ENCODE assay signal across 14 mouse cellular contexts in the genomic region with DNA sequence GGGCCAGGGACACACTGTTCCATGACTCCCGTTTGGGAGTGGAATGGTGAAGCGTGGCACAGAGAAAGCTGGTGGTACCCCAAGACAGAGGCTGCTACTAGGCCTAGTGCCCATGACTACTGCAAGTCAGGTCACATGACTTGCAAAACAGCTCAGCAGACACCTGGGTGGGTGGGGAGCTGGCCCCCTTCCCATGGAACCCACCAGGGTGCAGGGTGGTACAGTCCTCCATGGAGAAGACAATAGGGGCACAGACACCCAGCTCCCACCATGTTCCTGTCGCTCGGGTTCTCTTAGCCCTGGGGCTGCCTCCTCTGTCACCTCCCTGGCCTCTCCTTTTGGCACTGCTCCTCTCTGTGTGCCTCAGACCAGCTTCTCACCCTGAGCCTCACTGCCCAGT. TPM values are rescaled to one million over a fixed set of nuclear protein-coding genes. Genes with fewer than 3 reads are reported as not detected.
DNase-seq lines count a peak whose midpoint lies in the region; ATAC-seq and TF ChIP-seq lines count a peak whose summit lies in the region.
"Had no signal": no experiment of that assay in that cellular context is flagged by ENCODE, and none has a peak within 500 bp of the region (broad histone marks: within the 10 kb centered on the region; RNA-seq: fewer than 3 reads in every experiment).

No protein-coding gene starts in this region.

- no peaks in the 10 kb centered on the region for H3K27me3 ChIP-seq in forebrain, postnatal 0 days (ENCODE audit: insufficient read depth, low read length)
- H3K27me3 ChIP-seq in forebrain, embryonic 15.5 days: peaks cover 4% of the 10 kb centered on the region; the same call in 1 of the 2 replicates
- H3K27me3 ChIP-seq in limb, embryonic 12.5 days: peaks cover 35% of the 10 kb centered on the region
- 0 out of 2 replicates have a peak, but pooled peaks cover 13% of the 10 kb centered on the region for H3K27me3 ChIP-seq in intestine, embryonic 15.5 days (replicated peaks)

- H3K36me3 ChIP-seq in forebrain, postnatal 0 days (ENCODE audit: insufficient read depth): peaks cover 15% of the 10 kb centered on the region
- H3K36me3 ChIP-seq in forebrain, embryonic 15.5 days: peaks cover 3% of the 10 kb centered on the region; the same call in 1 of the 2 replicates
- no peaks in the 10 kb centered on the region for H3K36me3 ChIP-seq in limb, embryonic 12.5 days
- no peaks in the 10 kb centered on the region for H3K36me3 ChIP-seq in intestine, embryonic 15.5 days
- H3K36me3 ChIP-seq: lung, embryonic 15.5 days had no signal

- no peaks in the 10 kb centered on the region for H3K9me3 ChIP-seq in forebrain, postnatal 0 days (ENCODE audit: low read length)
- no peaks in the 10 kb centered on the region for H3K9me3 ChIP-seq in forebrain, embryonic 15.5 days
- H3K9me3 ChIP-seq in limb, embryonic 12.5 days: no peaks in the 10 kb centered on the region
- H3K9me3 ChIP-seq in intestine, embryonic 15.5 days: no peaks in the 10 kb centered on the region
- H3K9me3 ChIP-seq: lung, embryonic 15.5 days; megakaryocyte, embryonic 14.5 days had no signal

- no peak for TF ChIP-seq POLR2A in cortical plate, adult 2 months (IDR thresholded peaks at IDR 0.05; ENCODE audit: extremely low read depth, insufficient read depth, low read length)

- TF ChIP-seq CTCF in forebrain, postnatal 0 days (IDR thresholded peaks at IDR 0.05; ENCODE audit: low read depth): no peak
- TF ChIP-seq CTCF in left cerebral cortex, adult 2 months (IDR thresholded peaks at IDR 0.05): no peak
- no peak for TF ChIP-seq CTCF in cortical plate, adult 2 months (IDR thresholded peaks at IDR 0.05; ENCODE audit: extremely low read depth, insufficient read depth, low read length)

- H3K4me2 ChIP-seq in forebrain, postnatal 0 days (ENCODE audit: low read depth): 0 out of 2 replicates have a peak overlapping the region, but pooled peaks have one; percentile 90
- no peak overlapping the region for H3K4me2 ChIP-seq in forebrain, embryonic 15.5 days (replicated peaks)
- peak overlapping the region; percentile 96; the same call in 1 of the 2 replicates for H3K4me2 ChIP-seq in limb, embryonic 12.5 days
- no peak overlapping the region for H3K4me2 ChIP-seq in intestine, embryonic 15.5 days (replicated peaks)

- ATAC-seq in forebrain, postnatal 0 days: no peak
- ATAC-seq in forebrain, embryonic 15.5 days (replicated peaks): no peak
- ATAC-seq in limb, embryonic 12.5 days (ENCODE audit: insufficient number of reproducible peaks, insufficient read depth, low FRiP score, low TSS enrichment, low read depth): no peak
- no peak for ATAC-seq in intestine, embryonic 15.5 days

- intact Hi-C loops in left cerebral cortex, adult 2 months (cut with DNase I): no loop called here
- intact Hi-C loops in left cerebral cortex, postnatal 25 days (cut with DNase I): no loop called here

- H3K27ac ChIP-seq in forebrain, postnatal 0 days (ENCODE audit: low read depth, low read length): no peak overlapping the region
- H3K27ac ChIP-seq in forebrain, embryonic 15.5 days (replicated peaks): no peak overlapping the region
- H3K27ac ChIP-seq in left cerebral cortex, adult 2 months: peak overlapping the region; percentile 92
- no peak overlapping the region for H3K27ac ChIP-seq in cortical plate, adult 2 months (ENCODE audit: insufficient read depth, low read length)
- H3K27ac ChIP-seq in limb, embryonic 12.5 days: no peak overlapping the region
- no peak overlapping the region for H3K27ac ChIP-seq in intestine, embryonic 15.5 days
- H3K27ac ChIP-seq: heart, adult 2 months; lung, embryonic 15.5 days; stomach, postnatal 0 days had no signal

- H3K9ac ChIP-seq in forebrain, postnatal 0 days: no peak overlapping the region
- H3K9ac ChIP-seq in forebrain, embryonic 15.5 days (replicated peaks): no peak overlapping the region
- no peak overlapping the region for H3K9ac ChIP-seq in limb, embryonic 12.5 days (replicated peaks)
- no peak overlapping the region for H3K9ac ChIP-seq in intestine, embryonic 15.5 days

- peaks cover 22% of the 10 kb centered on the region for H3K4me1 ChIP-seq in forebrain, postnatal 0 days (ENCODE audit: insufficient read depth)
- peaks cover 51% of the 10 kb centered on the region for H3K4me1 ChIP-seq in forebrain, embryonic 15.5 days
- H3K4me1 ChIP-seq in cortical plate, adult 2 months (ENCODE audit: control insufficient read depth, insufficient read depth, low read length): peaks cover 18% of the 10 kb centered on the region
- peaks cover 20% of the 10 kb centered on the region for H3K4me1 ChIP-seq in limb, embryonic 12.5 days (replicated peaks)
- peaks cover 17% of the 10 kb centered on the region for H3K4me1 ChIP-seq in intestine, embryonic 15.5 days (replicated peaks)

- DNase-seq in forebrain, postnatal 0 days: no peak
- DNase-seq in left cerebral cortex, adult 2 months (ENCODE audit: extremely low spot score in 1 of 2, low spot score in 2 of 2): no peak
- DNase-seq in left cerebral cortex, postnatal 25 days (ENCODE audit: low spot score in 2 of 2): no peak
- no peak for DNase-seq in spleen, adult 12 weeks (ENCODE audit: low spot score)
- DNase-seq: heart, adult 2 months; spleen, adult 18-20 months; thymus, postnatal 25 days had no signal

- no peak overlapping the region for H3K4me3 ChIP-seq in forebrain, postnatal 0 days (ENCODE audit: low read depth, low read length)
- H3K4me3 ChIP-seq in forebrain, embryonic 15.5 days: no peak overlapping the region
- H3K4me3 ChIP-seq in left cerebral cortex, adult 2 months: no peak overlapping the region
- peak overlapping the region; percentile 85; the same call in 1 of the 2 replicates for H3K4me3 ChIP-seq in cortical plate, adult 2 months (ENCODE audit: insufficient read depth, low read length)
- H3K4me3 ChIP-seq in limb, embryonic 12.5 days (replicated peaks): no peak overlapping the region
- no peak overlapping the region for H3K4me3 ChIP-seq in intestine, embryonic 15.5 days (replicated peaks)

- WGBS in forebrain, postnatal 0 days: 77% methylated on average over 4 of the region's 4 CpGs
- 79% methylated on average over 4 of the region's 4 CpGs for WGBS in forebrain, embryonic 15.5 days
- WGBS in limb, embryonic 12.5 days: 73% methylated on average over 4 of the region's 4 CpGs
- WGBS in intestine, embryonic 15.5 days: 86% methylated on average over 4 of the region's 4 CpGs

RNA-seq across cellular contexts. Expression of a gene that starts 13.9 kb away (rescaled TPM):
- 24.9 and 29.8 TPM in 2 replicates for total RNA-seq in forebrain, postnatal 0 days (2014; rRNA removed)
- polyA plus RNA-seq in forebrain, postnatal 0 days (2015; fragmentation: Nextera tagmentation; extraction: Ambion mirVana): 37.1 and 40.0 TPM in 2 replicates
- polyA plus RNA-seq in forebrain, embryonic 15.5 days (2015; fragmentation: Nextera tagmentation; extraction: Ambion mirVana): 26.1 and 28.8 TPM in 2 replicates
- total RNA-seq in left cerebral cortex, adult 2 months (2021): 10 to 100 TPM; 17.7 to 23.5 TPM
- total RNA-seq in left cerebral cortex, postnatal 25 days (2021): 10 to 100 TPM; 16.1 to 21.9 TPM
- polyA plus RNA-seq in cortical plate, adult 2 months (2012; rRNA removed): 22.9 and 29.1 TPM in 2 replicates
- 17.9 and 18.2 TPM in 2 replicates for polyA plus RNA-seq in limb, embryonic 12.5 days (2016; fragmentation: Nextera tagmentation; extraction: Ambion mirVana)
- 19.7 and 24.3 TPM in 2 replicates for polyA plus RNA-seq in intestine, embryonic 15.5 days (2015; fragmentation: Nextera tagmentation; extraction: Ambion mirVana)

RNA-seq across cellular contexts. Expression of a gene that starts 25.0 kb away (rescaled TPM):
- total RNA-seq in forebrain, postnatal 0 days (2014; rRNA removed): 549 and 619 TPM in 2 replicates
- 428 and 484 TPM in 2 replicates for polyA plus RNA-seq in forebrain, postnatal 0 days (2015; fragmentation: Nextera tagmentation; extraction: Ambion mirVana)
- polyA plus RNA-seq in forebrain, embryonic 15.5 days (2015; fragmentation: Nextera tagmentation; extraction: Ambion mirVana): 200 and 204 TPM in 2 replicates
- 1,000 to 10,000 TPM; 1,675 to 1,813 TPM for total RNA-seq in left cerebral cortex, adult 2 months (2021)
- 1,000 to 10,000 TPM; 1,687 to 1,794 TPM for total RNA-seq in left cerebral cortex, postnatal 25 days (2021)
- 1,920 and 1,995 TPM in 2 replicates for polyA plus RNA-seq in cortical plate, adult 2 months (2012; rRNA removed)
- 13.1 and 14.0 TPM in 2 replicates for polyA plus RNA-seq in limb, embryonic 12.5 days (2016; fragmentation: Nextera tagmentation; extraction: Ambion mirVana)
- polyA plus RNA-seq in intestine, embryonic 15.5 days (2015; fragmentation: Nextera tagmentation; extraction: Ambion mirVana): 16.3 and 17.0 TPM in 2 replicates

Comparison
In these comparisons a context has a peak if more than half of its experiments do, and no peak if none do; other contexts are left out.
1. H3K4me2 ChIP-seq: peak in forebrain, postnatal 0 days (single experiment) and limb, embryonic 12.5 days (single experiment); none in forebrain, embryonic 15.5 days (single experiment) and intestine, embryonic 15.5 days (single experiment).
2. RNA of a gene that starts 25.0 kb away (polyA plus RNA-seq): 1,920 to 1,995 TPM in cortical plate, adult 2 months, 428 to 484 TPM in forebrain, postnatal 0 days and 200 to 204 TPM in forebrain, embryonic 15.5 days; 16.3 to 17.0 TPM in intestine, embryonic 15.5 days and 13.1 to 14.0 TPM in limb, embryonic 12.5 days; every median in the first group is over 10 times any median in the second.